Mouse (Mus musculus): ENCODE results near the gene Pter. TPM values are rescaled to one million over a fixed set of nuclear protein-coding genes. Genes with fewer than 3 reads are reported as not detected.

Gene Pter
- polyA plus RNA-seq, 1 experiment, result 0.07 TPM

- no peaks in the 10 kb centered on the region for H3K4me1 ChIP-seq (ENCODE audit: control insufficient read depth)
- no peak overlapping the region for H3K4me3 ChIP-seq (replicated peaks)
- no peaks in the 10 kb centered on the region for H3K27me3 ChIP-seq (ENCODE audit: control insufficient read depth)
- no peaks in the 10 kb centered on the region; the same call in 1 of the 2 replicates for H3K36me3 ChIP-seq (ENCODE audit: control insufficient read depth)
- TF ChIP-seq GATA1 (IDR thresholded peaks at IDR 0.05; ENCODE audit: low read length), result no peak
- no peak for TF ChIP-seq TAL1 (IDR thresholded peaks at IDR 0.05; ENCODE audit: low read length)
- H3K9me3 ChIP-seq (ENCODE audit: control insufficient read depth, low read length), result no peaks in the 10 kb centered on the region
Measured at GRCm38 (mm10) chr2:12984901-12985732, 61.3 kb downstream of the Pter start.

GRCm38 (mm10) chr2:13000026-13000425 is 76.2 kb downstream of the Pter start:
- no peak for TF ChIP-seq GATA1 (IDR thresholded peaks at IDR 0.05; ENCODE audit: low read length)
- no peak for TF ChIP-seq TAL1 (IDR thresholded peaks at IDR 0.05; ENCODE audit: low read length)
- Histone ChIP-seq H3K4me3 (replicated peaks) (no peak overlapping the region), H3K27me3 (ENCODE audit: control insufficient read depth) (no peaks in the 10 kb centered on the region), H3K36me3 (ENCODE audit: control insufficient read depth) (no peaks in the 10 kb centered on the region), H3K9me3 (ENCODE audit: control insufficient read depth, low read length) (no peaks in the 10 kb centered on the region), H3K4me1 (ENCODE audit: control insufficient read depth) (no peaks in the 10 kb centered on the region)

GRCm38 (mm10) chr2:13008433-13008832 is 84.6 kb downstream of the Pter start:
- no peaks in the 10 kb centered on the region for H3K36me3 ChIP-seq (ENCODE audit: control insufficient read depth)
- no peak for TF ChIP-seq TAL1 (IDR thresholded peaks at IDR 0.05; ENCODE audit: low read length)
- no peak for TF ChIP-seq GATA1 (IDR thresholded peaks at IDR 0.05; ENCODE audit: low read length)
- peaks cover 54% of the 10 kb centered on the region for H3K27me3 ChIP-seq (ENCODE audit: control insufficient read depth)
- H3K9me3 ChIP-seq (ENCODE audit: control insufficient read depth, low read length), result no peaks in the 10 kb centered on the region; the same call in 1 of the 2 replicates
- no peak overlapping the region for H3K4me3 ChIP-seq (replicated peaks)
- H3K4me1 ChIP-seq (ENCODE audit: control insufficient read depth), result no peaks in the 10 kb centered on the region

GRCm38 (mm10) chr2:13009261-13009972 is 85.6 kb downstream of the Pter start:
- Histone ChIP-seq H3K4me1 (ENCODE audit: control insufficient read depth) (no peaks in the 10 kb centered on the region), H3K4me3 (replicated peaks) (no peak overlapping the region), H3K9me3 (ENCODE audit: control insufficient read depth, low read length) (no peaks in the 10 kb centered on the region; the same call in 1 of the 2 replicates), H3K36me3 (ENCODE audit: control insufficient read depth) (no peaks in the 10 kb centered on the region), H3K27me3 (ENCODE audit: control insufficient read depth) (peaks cover 58% of the 10 kb centered on the region)
- no peak for TF ChIP-seq TAL1 (IDR thresholded peaks at IDR 0.05; ENCODE audit: low read length)
- no peak for TF ChIP-seq GATA1 (IDR thresholded peaks at IDR 0.05; ENCODE audit: low read length)

- Histone ChIP-seq H3K9me3 (ENCODE audit: control insufficient read depth, low read length) (no peaks in the 10 kb centered on the region; the same call in 1 of the 2 replicates), H3K27me3 (ENCODE audit: control insufficient read depth) (peaks cover 58% of the 10 kb centered on the region), H3K4me1 (ENCODE audit: control insufficient read depth) (no peaks in the 10 kb centered on the region), H3K4me3 (replicated peaks) (peak overlapping the region; percentile 2), H3K36me3 (ENCODE audit: control insufficient read depth) (no peaks in the 10 kb centered on the region)
- TF ChIP-seq GATA1 (IDR thresholded peaks at IDR 0.05; ENCODE audit: low read length), result no peak
Measured at GRCm38 (mm10) chr2:13010030-13010459, 86.2 kb downstream of the Pter start.

- Histone ChIP-seq H3K27me3 (ENCODE audit: control insufficient read depth) (peaks cover 58% of the 10 kb centered on the region), H3K36me3 (ENCODE audit: control insufficient read depth) (no peaks in the 10 kb centered on the region)
Measured at GRCm38 (mm10) chr2:13010460-13011341, 86.9 kb downstream of the Pter start.

GRCm38 (mm10) chr2:13011472-13011871 is 87.6 kb downstream of the Pter start, which contains the start of gene C1ql3:
Gene C1ql3 (minus strand): TSS chr2:13011806.
- Histone ChIP-seq H3K9me3 (ENCODE audit: control insufficient read depth, low read length) (no peaks in the 10 kb centered on the region; the same call in 1 of the 2 replicates), H3K27me3 (ENCODE audit: control insufficient read depth) (peaks cover 58% of the 10 kb centered on the region), H3K4me1 (ENCODE audit: control insufficient read depth) (no peaks in the 10 kb centered on the region), H3K36me3 (ENCODE audit: control insufficient read depth) (no peaks in the 10 kb centered on the region), H3K4me3 (replicated peaks) (peak within 1 kb of the TSS; percentile 12)
- TF ChIP-seq GATA1 (IDR thresholded peaks at IDR 0.05; ENCODE audit: low read length) (no peak), TAL1 (IDR thresholded peaks at IDR 0.05; ENCODE audit: low read length) (no peak)

More at GRCm38 (mm10) chr2:13010460-13011341, 86.9 kb downstream of the Pter start:
- no peaks in the 10 kb centered on the region for H3K4me1 ChIP-seq (ENCODE audit: control insufficient read depth)
- no peaks in the 10 kb centered on the region; the same call in 1 of the 2 replicates for H3K9me3 ChIP-seq (ENCODE audit: control insufficient read depth, low read length)
- H3K4me3 ChIP-seq (replicated peaks), result peak overlapping the region; percentile 12
- no peak for TF ChIP-seq GATA1 (IDR thresholded peaks at IDR 0.05; ENCODE audit: low read length)
- TF ChIP-seq TAL1 (IDR thresholded peaks at IDR 0.05; ENCODE audit: low read length), result no peak

- Histone ChIP-seq H3K9me3 (ENCODE audit: control insufficient read depth, low read length) (no peaks in the 10 kb centered on the region; the same call in 1 of the 2 replicates), H3K4me1 (ENCODE audit: control insufficient read depth) (no peaks in the 10 kb centered on the region), H3K4me3 (replicated peaks) (no peak overlapping the region), H3K27me3 (ENCODE audit: control insufficient read depth) (peaks cover 58% of the 10 kb centered on the region), H3K36me3 (ENCODE audit: control insufficient read depth) (no peaks in the 10 kb centered on the region)
- no peak for TF ChIP-seq GATA1 (IDR thresholded peaks at IDR 0.05; ENCODE audit: low read length)
- no peak for TF ChIP-seq TAL1 (IDR thresholded peaks at IDR 0.05; ENCODE audit: low read length)
Measured at GRCm38 (mm10) chr2:13011973-13012372, 88.1 kb downstream of the Pter start.
